Mouse (Mus musculus) retina, postnatal 1 day (tissue): Measurements from ENCODE around the gene Lipe.

Source experiments
- DNase-seq: peaks from one replicate; pipeline ENCODE4 v3.0.0-alpha.2; 2012

Gene Lipe

DNA sequence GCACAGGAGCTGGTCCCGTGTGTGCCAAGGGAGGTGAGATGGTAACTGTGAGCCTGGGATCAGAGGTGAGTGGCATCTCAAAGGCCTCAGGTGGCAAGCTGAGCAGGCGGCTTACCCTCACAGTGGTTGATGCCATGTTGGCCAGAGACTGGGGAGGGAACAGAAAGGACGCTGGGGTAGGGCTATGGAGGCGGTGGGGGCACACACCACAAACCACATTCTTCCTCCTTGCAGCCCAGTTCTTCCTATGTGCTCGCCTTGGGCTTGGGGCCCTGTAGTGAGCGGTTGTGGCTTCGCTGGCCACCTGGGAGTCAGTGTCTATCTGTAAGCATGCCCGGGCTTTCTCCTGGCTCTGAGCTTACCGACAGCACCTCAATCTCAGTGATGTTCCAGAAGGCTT lies 13.7 kb downstream of the Lipe start:
- DNase-seq = no peak

DNA sequence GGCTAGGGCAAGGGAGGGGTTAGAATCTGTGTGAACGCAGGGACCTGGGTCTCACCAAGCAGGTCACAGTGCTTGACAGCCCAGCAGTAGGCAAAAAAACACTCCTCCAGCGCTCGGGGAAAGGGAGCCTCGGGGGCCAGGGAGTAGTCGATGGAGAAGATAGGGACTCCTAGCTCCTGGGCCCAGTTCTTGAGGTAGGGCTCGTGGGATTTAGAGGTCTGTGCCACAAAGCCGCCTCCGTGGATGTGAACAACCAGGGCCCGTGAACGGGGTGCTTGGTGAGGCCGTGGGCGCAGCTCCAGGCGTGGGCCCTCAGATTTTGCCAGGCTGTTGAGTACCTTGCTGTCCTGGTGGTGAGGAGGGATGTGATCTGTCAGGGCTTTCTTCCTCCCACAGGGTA lies 14.2 kb downstream of the Lipe start:
- DNase-seq = no peak

GRCm38 (mm10) chr7:25383891-25384290 lies 14.6 kb downstream of the Lipe start:
- DNase-seq = no peak

- DNase-seq = no peak
These were observed 15.1 kb downstream of the Lipe start for GRCm38 (mm10) chr7:25383385-25383784.

GRCm38 (mm10) chr7:25382541-25382940 lies 16.0 kb downstream of the Lipe start:
- DNase-seq = no peak

- no peak for DNase-seq
These were observed 17.2 kb downstream of the Lipe start for GRCm38 (mm10) chr7:25381284-25381680.

DNA sequence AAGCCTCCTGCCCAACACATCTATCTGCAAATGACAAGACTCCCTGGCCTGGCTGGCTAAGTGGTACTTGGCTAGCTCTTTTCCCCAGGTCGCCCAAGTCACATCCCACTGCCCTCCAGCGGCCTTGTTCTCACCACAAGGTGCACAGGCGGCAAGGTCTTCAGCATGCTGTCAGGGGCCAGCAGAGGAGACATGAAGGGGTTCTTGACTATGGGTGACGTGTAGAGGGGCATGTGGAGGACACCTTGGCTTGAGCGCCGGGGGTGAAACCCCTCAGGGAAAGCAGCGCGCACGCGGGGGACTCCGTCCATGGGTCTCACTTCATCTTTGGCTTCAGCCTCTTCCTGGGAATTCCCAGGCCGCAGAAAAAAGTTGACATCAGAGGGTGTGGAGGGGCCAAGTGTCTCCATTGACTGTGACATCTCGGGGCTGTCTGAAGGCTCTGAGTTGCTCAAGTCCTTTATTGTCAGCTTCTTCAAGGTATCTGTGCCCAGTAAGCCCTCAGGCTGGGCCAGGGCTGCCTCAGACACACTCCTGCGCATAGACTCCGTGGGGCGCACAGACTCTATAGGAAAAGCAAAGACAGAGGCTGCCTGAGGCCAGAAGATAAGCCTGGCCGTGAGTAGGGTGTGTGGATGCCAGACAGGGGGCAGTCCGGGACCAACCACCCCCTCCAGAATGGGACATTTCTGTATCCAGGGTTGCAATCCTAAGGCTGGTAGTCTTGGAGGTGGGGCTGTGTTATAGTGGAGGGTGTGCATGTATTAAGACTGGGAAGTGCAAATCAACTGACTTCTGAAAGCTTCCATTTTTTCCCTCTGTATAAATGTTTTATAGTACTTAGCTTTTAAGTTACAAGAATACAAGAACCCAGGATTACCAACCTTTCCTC lies 17.9 kb downstream of the Lipe start:
- DNase-seq = no peak

- DNase-seq = peak; percentile 84
These were observed 18.8 kb downstream of the Lipe start for GRCm38 (mm10) chr7:25379551-25380351.

DNA sequence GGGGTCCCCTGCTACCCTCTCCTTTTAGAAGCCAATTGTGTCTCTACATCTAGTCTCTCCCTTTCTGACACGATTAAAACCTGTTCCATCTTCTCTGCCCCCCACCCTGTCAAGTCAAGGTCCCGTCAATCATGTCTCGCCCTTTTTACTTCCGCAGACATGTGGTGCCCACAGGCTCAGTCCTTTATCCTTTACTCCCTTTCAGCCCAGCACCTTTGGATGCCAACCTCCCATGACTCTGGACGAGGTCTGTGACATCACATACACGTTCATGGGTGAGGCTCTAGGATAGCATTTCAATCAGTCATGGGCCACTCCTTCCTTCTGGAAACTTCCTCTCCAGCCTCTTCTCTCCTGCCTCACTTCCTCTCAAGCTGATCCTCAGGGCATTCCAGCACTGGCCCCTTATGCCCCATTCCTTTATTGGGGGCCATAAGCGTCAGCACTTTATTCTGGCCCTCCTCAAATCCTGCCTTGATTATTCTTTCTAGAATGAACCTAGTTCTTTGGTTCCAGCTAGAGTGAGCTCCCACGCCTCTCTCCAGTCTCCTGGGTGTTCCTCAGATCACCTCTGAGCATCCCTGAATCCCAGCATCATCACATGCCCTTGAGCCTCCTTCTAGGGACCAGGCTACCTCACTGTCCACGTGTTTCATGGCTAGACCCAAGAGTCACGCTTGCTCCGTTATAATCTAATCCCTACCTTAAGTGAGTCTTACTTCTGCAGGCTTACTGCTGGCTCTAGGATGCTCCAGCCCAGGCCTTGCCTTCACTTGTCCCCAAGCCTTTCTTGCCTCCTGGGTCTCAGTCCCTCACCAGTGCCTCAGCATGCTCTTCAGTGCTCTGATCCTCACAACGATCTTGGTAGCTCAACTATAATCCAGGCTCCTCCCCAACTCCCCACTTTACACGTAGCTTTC lies 20.1 kb downstream of the Lipe start:
- DNase-seq = no peak

DNA sequence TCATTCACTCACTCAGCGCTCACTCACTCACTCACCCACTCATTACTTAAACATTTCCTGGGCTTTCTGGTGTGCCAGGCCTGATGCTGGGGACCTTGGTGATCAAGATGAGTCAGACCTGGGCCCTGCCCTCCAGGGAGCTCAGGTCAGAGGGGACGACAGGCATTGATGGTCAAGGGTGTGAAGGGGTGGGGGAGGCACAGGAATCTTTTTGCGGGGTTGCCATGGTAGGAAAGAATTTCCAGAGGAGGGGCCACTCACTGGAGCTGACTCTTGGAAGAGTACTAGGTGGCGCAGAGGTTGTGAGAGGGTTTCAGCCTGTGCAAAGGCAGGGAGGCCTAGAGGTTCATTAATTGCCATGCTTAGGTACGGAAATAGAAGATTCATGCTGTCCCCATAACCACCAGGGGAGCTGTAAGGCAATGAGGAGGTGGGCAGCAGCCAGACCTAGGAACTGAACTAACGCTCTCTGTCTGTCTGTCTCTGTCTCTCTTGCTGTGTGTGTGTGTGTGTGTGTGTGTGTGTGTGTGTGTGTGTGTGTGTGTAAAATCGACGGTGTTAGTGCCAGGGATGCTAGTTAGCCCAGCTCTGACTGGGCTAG lies 21.3 kb downstream of the Lipe start:
- peak; percentile 44 for DNase-seq

- peak; percentile 89 for DNase-seq
These were observed 22.0 kb downstream of the Lipe start for GRCm38 (mm10) chr7:25376556-25376955.

DNA sequence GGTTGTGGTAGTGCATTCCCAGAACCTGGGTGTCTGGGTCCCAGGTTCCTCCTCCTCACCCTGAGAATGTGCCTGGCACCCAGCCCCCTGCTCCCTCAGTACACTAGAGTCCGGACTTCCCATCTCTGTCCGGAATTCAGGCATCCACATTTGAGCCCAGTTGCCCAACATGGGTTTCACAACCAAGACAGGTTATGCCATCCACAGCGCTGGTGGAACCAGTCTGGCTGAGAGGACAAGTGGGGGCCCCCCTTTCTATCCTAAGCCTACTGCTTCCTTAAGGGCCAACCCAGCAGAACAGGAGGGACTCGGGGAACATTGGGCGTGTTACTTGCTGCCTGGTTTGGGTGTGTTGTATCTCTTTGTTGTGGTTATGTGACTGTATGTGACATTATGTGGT lies 26.1 kb downstream of the Lipe start:
- no peak for DNase-seq

DNA sequence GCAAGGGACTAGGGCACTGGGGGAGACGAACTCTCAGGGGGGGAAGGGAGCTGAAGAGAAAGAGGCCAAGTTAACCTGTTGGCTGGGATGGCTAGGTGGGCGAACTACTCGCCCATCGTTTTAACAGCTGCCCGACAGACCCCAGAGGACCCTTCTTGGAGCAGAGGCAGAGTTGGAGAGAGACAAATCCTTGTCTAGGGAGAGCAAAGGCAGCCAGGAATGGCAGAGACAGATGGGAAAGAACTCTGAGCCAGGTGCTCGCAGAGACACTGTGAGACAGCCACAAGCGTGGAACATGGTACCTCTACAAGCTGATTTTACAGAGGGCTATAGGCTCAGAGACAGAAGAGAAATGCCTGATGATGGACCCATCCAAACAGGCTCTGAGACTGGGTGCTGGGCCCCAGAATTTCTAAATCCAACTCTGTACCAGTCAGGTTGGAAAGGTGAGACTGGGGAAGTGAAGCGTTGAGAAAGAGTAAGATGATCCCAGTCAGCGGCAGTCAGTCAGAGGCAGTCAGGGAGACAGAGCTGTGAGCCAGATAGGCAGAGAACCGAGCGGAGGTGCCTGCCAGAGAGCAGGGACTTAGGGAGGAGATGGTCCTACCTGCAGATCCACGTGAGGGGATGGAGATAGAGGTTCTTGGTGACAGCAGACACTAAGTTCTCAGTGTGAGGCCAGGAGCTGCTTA lies 29.3 kb downstream of the Lipe start, which contains the start of gene Cnfn:
Cnfn (minus strand) TSS at position 667 of the 692 bp plus-strand sequence.
- DNase-seq = no peak

- DNase-seq = no peak
These were observed 30.2 kb downstream of the Lipe start for GRCm38 (mm10) chr7:25368333-25368732.

DNA sequence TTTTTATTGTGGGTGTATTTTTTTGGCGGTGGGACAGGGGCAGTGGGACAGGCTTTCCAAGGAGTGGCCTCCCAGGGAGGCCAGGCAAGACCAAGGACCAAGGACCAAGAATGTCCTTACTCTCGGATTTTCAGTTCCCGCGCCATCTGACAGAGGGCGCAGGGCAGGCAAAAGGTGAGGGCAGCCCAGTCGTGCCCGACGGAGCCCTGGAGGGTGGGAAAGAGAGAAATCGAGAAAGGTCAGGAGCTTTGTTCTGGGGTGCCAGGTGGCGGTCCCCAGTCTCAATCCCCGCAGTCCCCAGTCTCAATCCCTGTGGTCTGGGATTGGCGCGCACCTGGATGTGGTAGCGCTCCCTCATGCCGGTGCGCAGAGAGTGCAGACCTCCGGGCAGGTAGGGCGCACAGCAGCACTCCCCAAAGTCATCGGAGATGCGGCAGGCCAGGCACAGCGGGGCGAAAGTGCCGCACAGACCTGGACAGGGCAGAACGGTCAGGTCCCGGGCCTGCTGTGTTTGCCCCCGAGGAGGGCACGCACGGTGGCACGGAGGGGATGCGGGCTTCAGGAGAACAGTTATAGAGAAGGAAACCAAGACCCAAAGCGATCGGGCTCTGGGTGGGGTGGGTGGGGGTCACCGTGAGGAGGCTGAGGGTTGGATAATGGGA lies 30.7 kb downstream of the Lipe start:
- peak; percentile 54 for DNase-seq

DNA sequence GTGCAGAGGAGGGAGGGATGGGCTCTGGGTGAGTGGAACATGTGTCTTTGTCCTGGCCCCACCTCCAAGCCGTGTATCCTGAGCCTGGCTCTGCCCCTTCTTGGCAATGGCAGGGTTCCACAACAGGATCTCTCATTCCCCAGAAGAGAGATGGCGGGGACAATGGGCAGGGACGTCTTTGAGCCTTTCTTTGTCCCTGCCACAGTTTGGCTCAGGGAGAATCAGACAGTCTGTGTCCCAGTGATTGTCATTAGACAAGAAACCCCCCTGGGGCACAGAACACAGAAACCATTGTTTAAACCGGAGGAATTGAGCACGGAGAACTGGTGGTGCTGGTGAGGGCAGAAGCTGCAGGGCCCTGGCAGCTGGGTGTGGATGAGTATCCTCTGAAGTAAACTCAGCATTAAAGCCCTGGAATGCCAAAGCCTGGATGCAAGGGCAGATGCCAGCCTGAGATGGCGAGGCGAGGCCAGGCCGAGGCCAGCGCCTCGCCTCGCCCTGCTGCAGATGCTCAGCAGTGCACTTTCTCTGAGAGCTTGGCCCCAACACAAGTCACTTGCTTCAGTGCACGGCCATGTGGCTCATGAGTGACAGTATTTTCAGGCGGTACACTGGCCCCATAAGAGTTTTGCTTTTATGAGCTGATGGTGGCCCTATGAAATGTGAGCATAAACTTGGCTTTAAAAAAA lies 32.4 kb downstream of the Lipe start:
- peak; percentile 98 for DNase-seq

DNA sequence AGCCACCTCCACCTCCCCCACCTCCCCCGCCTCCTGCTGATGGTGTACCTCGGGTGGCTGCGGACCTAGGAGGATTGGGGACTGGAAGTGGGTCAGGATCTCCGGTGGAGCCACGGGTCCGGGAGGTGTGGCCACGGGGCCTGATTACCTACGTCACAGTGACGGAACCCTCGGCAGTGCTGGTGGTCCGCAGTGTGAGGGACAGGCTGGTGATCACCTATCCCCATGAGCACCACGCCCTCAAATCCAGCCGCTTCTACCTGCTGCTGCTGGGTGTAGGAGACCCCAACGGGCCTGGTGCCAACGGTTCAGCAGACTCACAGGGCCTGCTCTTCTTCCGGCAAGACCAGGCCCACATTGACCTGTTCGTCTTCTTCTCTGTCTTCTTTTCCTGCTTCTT lies 34.9 kb downstream of the Lipe start:
- DNase-seq = no peak

DNA sequence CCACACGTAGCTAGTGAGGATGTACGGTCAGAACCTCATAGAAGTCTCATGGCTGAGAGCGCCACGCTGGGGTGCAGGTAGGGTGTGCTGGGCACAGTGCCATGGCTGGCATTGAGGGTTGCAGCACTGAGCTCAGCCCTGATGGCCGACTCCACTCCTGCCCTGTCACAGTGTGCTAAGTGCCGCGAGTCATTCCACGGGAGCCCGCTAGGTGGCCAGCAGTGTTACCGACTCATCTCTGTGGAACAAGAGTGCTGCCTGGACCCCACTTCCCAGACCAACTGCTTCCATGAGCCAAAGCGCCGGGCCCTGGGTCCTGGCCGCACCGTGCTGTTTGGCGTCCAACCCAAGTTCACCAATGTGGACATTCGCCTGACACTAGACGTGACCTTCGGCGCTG lies 35.4 kb downstream of the Lipe start:
- DNase-seq = peak; percentile 40

- DNase-seq = peak; percentile 95
These were observed 39.7 kb downstream of the Lipe start for GRCm38 (mm10) chr7:25358721-25359206.

DNA sequence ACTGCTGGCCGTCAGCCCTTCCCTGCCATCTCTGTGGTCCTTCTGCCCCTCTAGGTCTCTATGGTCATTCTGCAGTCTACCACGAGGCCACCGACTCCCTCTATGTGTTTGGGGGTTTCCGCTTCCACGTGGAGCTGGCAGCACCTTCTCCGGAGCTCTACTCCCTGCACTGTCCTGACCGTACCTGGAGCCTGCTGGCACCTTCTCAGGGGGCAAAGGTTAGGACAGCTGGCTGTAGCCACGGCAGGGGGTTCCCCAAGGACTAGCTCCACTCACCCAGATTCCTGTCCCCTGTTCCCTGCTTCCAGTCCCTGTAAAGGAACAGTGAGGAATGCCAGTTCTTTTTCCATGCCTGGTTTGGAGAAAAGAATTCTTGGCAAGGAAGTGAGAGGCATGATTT lies 49.6 kb downstream of the Lipe start:
- no peak for DNase-seq
